Mouse (Mus musculus): ENCODE results near the gene Dapk2.

- TF ChIP-seq CTCF (IDR thresholded peaks at IDR 0.05; ENCODE audit: low read depth) (no peak), EP300 (IDR thresholded peaks at IDR 0.05; ENCODE audit: low read depth) (no peak)
Measured at GRCm38 (mm10) chr9:66263701-66264100, 105.7 kb downstream of the Dapk2 start.

Measured in liver, embryonic 14.5 days (tissue).